Mouse (Mus musculus): ENCODE data around the gene Snx13. TPM values are rescaled to one million over a fixed set of nuclear protein-coding genes. Genes with fewer than 3 reads are reported as not detected.

The Snx13 gene
- polyA plus RNA-seq, 1 experiment: 31.3 TPM

DNA sequence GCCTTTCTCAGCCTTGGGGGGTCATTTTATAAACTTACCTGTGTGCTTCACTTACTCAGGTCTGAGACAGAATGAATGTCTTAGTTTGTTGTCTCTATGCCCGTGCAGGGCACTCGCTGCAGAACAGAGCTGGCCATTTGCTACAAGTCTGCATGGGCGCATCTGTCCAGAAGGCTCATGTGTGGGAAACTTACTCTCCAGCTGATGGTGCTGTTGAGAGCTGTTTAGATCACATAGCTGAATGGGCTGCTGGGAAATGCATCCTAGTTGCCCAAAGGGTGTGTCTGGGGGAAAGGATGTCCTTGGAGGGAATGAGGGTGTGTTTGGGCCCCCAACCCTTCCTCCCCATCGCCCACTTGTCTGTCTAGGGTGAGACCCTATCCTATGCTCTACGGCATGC is 137.3 kb downstream of the Snx13 start:
- Histone ChIP-seq H3K27ac (ENCODE audit: insufficient read depth, low read length) (no peak overlapping the region), H3K9ac (ENCODE audit: low read depth, poor library complexity, severe bottlenecking) (no peak overlapping the region), H3K9me3 (replicated peaks; ENCODE audit: control insufficient read depth, insufficient read depth, low read length, poor library complexity, severe bottlenecking) (no peaks in the 10 kb centered on the region), H3K27me3 (ENCODE audit: control insufficient read depth, insufficient read depth, low read length, poor library complexity, severe bottlenecking) (no peaks in the 10 kb centered on the region), H3K4me1 (ENCODE audit: control insufficient read depth, insufficient read depth, low read length) (no peaks in the 10 kb centered on the region), H3K4me3 (ENCODE audit: low read depth, low read length) (no peak overlapping the region), H3K36me3 (ENCODE audit: control insufficient read depth, insufficient read depth, low read length, poor library complexity, severe bottlenecking) (no peaks in the 10 kb centered on the region)
- TF ChIP-seq POLR2A (IDR thresholded peaks at IDR 0.05; ENCODE audit: insufficient read depth, low read length) (no peak), EP300 (IDR thresholded peaks at IDR 0.05; ENCODE audit: insufficient read depth, low read depth, low read length) (no peak), CTCF (IDR thresholded peaks at IDR 0.05; ENCODE audit: low read depth, low read length) (no peak)

GRCm38 (mm10) chr12:35191698-35192425 is 144.9 kb downstream of the Snx13 start:
- no peaks in the 10 kb centered on the region for H3K27me3 ChIP-seq (ENCODE audit: control insufficient read depth, insufficient read depth, low read length, poor library complexity, severe bottlenecking)
- no peak overlapping the region for H3K27ac ChIP-seq (ENCODE audit: insufficient read depth, low read length)
- no peaks in the 10 kb centered on the region for H3K9me3 ChIP-seq (replicated peaks; ENCODE audit: control insufficient read depth, insufficient read depth, low read length, poor library complexity, severe bottlenecking)
- H3K9ac ChIP-seq (ENCODE audit: low read depth, poor library complexity, severe bottlenecking): no peak overlapping the region
- no peaks in the 10 kb centered on the region for H3K36me3 ChIP-seq (ENCODE audit: control insufficient read depth, insufficient read depth, low read length, poor library complexity, severe bottlenecking)
- no peaks in the 10 kb centered on the region for H3K4me1 ChIP-seq (ENCODE audit: control insufficient read depth, insufficient read depth, low read length)
- H3K4me3 ChIP-seq (ENCODE audit: low read depth, low read length): no peak overlapping the region
- TF ChIP-seq EP300 (IDR thresholded peaks at IDR 0.05; ENCODE audit: insufficient read depth, low read depth, low read length): no peak

DNA sequence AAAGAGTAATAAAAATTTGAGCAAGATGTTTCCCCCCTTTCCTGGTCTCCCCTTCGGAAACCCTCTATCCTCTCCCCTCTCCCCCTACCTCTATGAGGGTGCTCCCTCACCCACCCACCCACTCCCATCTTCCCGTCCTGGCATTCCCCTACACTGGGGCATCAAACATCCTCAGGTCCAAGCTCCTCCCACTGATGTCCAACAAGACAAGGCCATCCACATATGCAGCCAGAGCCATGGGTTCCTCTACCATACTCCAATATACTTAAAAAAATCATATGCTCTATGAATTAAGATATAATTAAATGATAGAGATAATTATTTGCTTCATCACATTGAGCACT is 145.4 kb downstream of the Snx13 start:
- no peak overlapping the region for H3K27ac ChIP-seq (ENCODE audit: insufficient read depth, low read length)
- no peaks in the 10 kb centered on the region for H3K9me3 ChIP-seq (replicated peaks; ENCODE audit: control insufficient read depth, insufficient read depth, low read length, poor library complexity, severe bottlenecking)
- H3K36me3 ChIP-seq (ENCODE audit: control insufficient read depth, insufficient read depth, low read length, poor library complexity, severe bottlenecking): no peaks in the 10 kb centered on the region
- TF ChIP-seq CTCF (IDR thresholded peaks at IDR 0.05; ENCODE audit: low read depth, low read length): no peak
- TF ChIP-seq EP300 (IDR thresholded peaks at IDR 0.05; ENCODE audit: insufficient read depth, low read depth, low read length): no peak
- TF ChIP-seq POLR2A (IDR thresholded peaks at IDR 0.05; ENCODE audit: insufficient read depth, low read length): no peak
- no peaks in the 10 kb centered on the region for H3K4me1 ChIP-seq (ENCODE audit: control insufficient read depth, insufficient read depth, low read length)
- H3K27me3 ChIP-seq (ENCODE audit: control insufficient read depth, insufficient read depth, low read length, poor library complexity, severe bottlenecking): no peaks in the 10 kb centered on the region
- H3K4me3 ChIP-seq (ENCODE audit: low read depth, low read length): no peak overlapping the region
- no peak overlapping the region for H3K9ac ChIP-seq (ENCODE audit: low read depth, poor library complexity, severe bottlenecking)

Other genes with a start within 250 kb of the Snx13 start
- gene Hdac9, start 130.1 kb upstream of the Snx13 start, polyA plus RNA-seq (2011; ENCODE audit: insufficient read depth, insufficient read length, low read depth, missing spikeins): 1.3 and 1.6 TPM in 2 replicates
- gene Prps1l1, start 62.4 kb upstream of the Snx13 start, polyA plus RNA-seq (2011; ENCODE audit: insufficient read depth, insufficient read length, low read depth, missing spikeins): not detected in 2 replicates

Data from ES-Bruce4 (cell line).